Mouse (Mus musculus) erythroid progenitor cell, adult 5-6 weeks (primary cell): ENCODE results near the gene Dkkl1. TPM values are rescaled to one million over a fixed set of nuclear protein-coding genes. Genes with fewer than 3 reads are reported as not detected.

ENCODE experiments used
- total RNA-seq, 2 experiments: library from RNA; stranded (forward) in 1 of 2; stranded (reverse) in 1 of 2; fragments of 150-400 nt in 1 of 2; fragments of 186-747, 209-891 nt in 1 of 2; gene quantifications; 2 replicates each; pipeline versions ENCODE4 v1.2.3 to v1.2.4; 2015 to 2017; ENCODE audit warnings: low replicate concordance in 2 of 2

Dkkl1 gene
- total RNA-seq, 2 experiments from 2014 or later: 6.3 TPM; not detected in 1

Other genes starting within 250 kb of the Dkkl1 start
Only the 30 nearest of the 36 such genes appear.
- gene Bcl2l12, start 213.4 kb downstream of the Dkkl1 start, total RNA-seq (2015; ENCODE audit: low replicate concordance): 6.3 and 10.1 TPM in 2 replicates
- gene Bcl2l12, start 213.4 kb downstream of the Dkkl1 start, total RNA-seq (2017; ENCODE audit: low replicate concordance): 3.6 and 8.7 TPM in 2 replicates
- gene Scaf1, start 195.8 kb downstream of the Dkkl1 start, total RNA-seq (2015; ENCODE audit: low replicate concordance): 20.9 and 30.2 TPM in 2 replicates
- 15.8 and 31.6 TPM in 2 replicates for gene Scaf1, start 195.8 kb downstream of the Dkkl1 start, total RNA-seq (2017; ENCODE audit: low replicate concordance)
- 15.9 and 24.1 TPM in 2 replicates for gene Rras, start 194.2 kb downstream of the Dkkl1 start, total RNA-seq (2015; ENCODE audit: low replicate concordance)
- 0.90 TPM in 1 of 2 replicates, not detected in the other for gene Rras, start 194.2 kb downstream of the Dkkl1 start, total RNA-seq (2017; ENCODE audit: low replicate concordance)
- gene Prr12, start 159.3 kb downstream of the Dkkl1 start, total RNA-seq (2015; ENCODE audit: low replicate concordance): 3.6 and 6.7 TPM in 2 replicates
- 0.13 and 0.23 TPM in 2 replicates for gene Prr12, start 159.3 kb downstream of the Dkkl1 start, total RNA-seq (2017; ENCODE audit: low replicate concordance)
- 24.5 and 30.6 TPM in 2 replicates for gene Nosip, start 149.7 kb downstream of the Dkkl1 start, total RNA-seq (2015; ENCODE audit: low replicate concordance)
- 32.7 and 54.0 TPM in 2 replicates for gene Nosip, start 149.7 kb downstream of the Dkkl1 start, total RNA-seq (2017; ENCODE audit: low replicate concordance)
- 2.9 and 8.8 TPM in 2 replicates for gene Prrg2, start 149.5 kb downstream of the Dkkl1 start, total RNA-seq (2015; ENCODE audit: low replicate concordance)
- 0.91 and 6.8 TPM in 2 replicates for gene Prrg2, start 149.5 kb downstream of the Dkkl1 start, total RNA-seq (2017; ENCODE audit: low replicate concordance)
- gene Rcn3, start 119.9 kb downstream of the Dkkl1 start, total RNA-seq (2015; ENCODE audit: low replicate concordance): 1.1 and 8.8 TPM in 2 replicates
- 1.9 and 4.0 TPM in 2 replicates for gene Rcn3, start 119.9 kb downstream of the Dkkl1 start, total RNA-seq (2017; ENCODE audit: low replicate concordance)
- 10.5 TPM in 2 replicates for gene Fcgrt, start 108.3 kb downstream of the Dkkl1 start, total RNA-seq (2015; ENCODE audit: low replicate concordance)
- gene Fcgrt, start 108.3 kb downstream of the Dkkl1 start, total RNA-seq (2017; ENCODE audit: low replicate concordance): 8.3 and 9.7 TPM in 2 replicates
- 694 and 736 TPM in 2 replicates for gene Rps11, start 87.7 kb downstream of the Dkkl1 start, total RNA-seq (2015; ENCODE audit: low replicate concordance)
- 189 and 313 TPM in 2 replicates for gene Rps11, start 87.7 kb downstream of the Dkkl1 start, total RNA-seq (2017; ENCODE audit: low replicate concordance)
- 918 and 1,040 TPM in 2 replicates for gene Rpl13a, start 83.4 kb downstream of the Dkkl1 start, total RNA-seq (2015; ENCODE audit: low replicate concordance)
- gene Rpl13a, start 83.4 kb downstream of the Dkkl1 start, total RNA-seq (2017; ENCODE audit: low replicate concordance): 765 and 800 TPM in 2 replicates
- not detected in 2 replicates for gene Gm45713, start 75.9 kb downstream of the Dkkl1 start, total RNA-seq (2015; ENCODE audit: low replicate concordance)
- gene Gm45713, start 75.9 kb downstream of the Dkkl1 start, total RNA-seq (2017; ENCODE audit: low replicate concordance): 0.98 and 2.3 TPM in 2 replicates
- 3.6 and 17.2 TPM in 2 replicates for gene Flt3l, start 75.7 kb downstream of the Dkkl1 start, total RNA-seq (2015; ENCODE audit: low replicate concordance)
- 0.23 and 4.5 TPM in 2 replicates for gene Flt3l, start 75.7 kb downstream of the Dkkl1 start, total RNA-seq (2017; ENCODE audit: low replicate concordance)
- gene Pih1d1, start 57.8 kb downstream of the Dkkl1 start, total RNA-seq (2015; ENCODE audit: low replicate concordance): 58.7 and 96.4 TPM in 2 replicates
- gene Pih1d1, start 57.8 kb downstream of the Dkkl1 start, total RNA-seq (2017; ENCODE audit: low replicate concordance): 6.8 and 8.7 TPM in 2 replicates
- 24.5 and 29.3 TPM in 2 replicates for gene Aldh16a1, start 57.6 kb downstream of the Dkkl1 start, total RNA-seq (2015; ENCODE audit: low replicate concordance)
- gene Aldh16a1, start 57.6 kb downstream of the Dkkl1 start, total RNA-seq (2017; ENCODE audit: low replicate concordance): 12.4 and 14.1 TPM in 2 replicates
- gene Slc17a7, start 48.2 kb downstream of the Dkkl1 start, total RNA-seq (2015; ENCODE audit: low replicate concordance): not detected in 2 replicates
- gene Slc17a7, start 48.2 kb downstream of the Dkkl1 start, total RNA-seq (2017; ENCODE audit: low replicate concordance): not detected in 2 replicates
- not detected in 2 replicates for gene Gfy, start 32.6 kb downstream of the Dkkl1 start, total RNA-seq (2015; ENCODE audit: low replicate concordance)
- gene Gfy, start 32.6 kb downstream of the Dkkl1 start, total RNA-seq (2017; ENCODE audit: low replicate concordance): not detected in 2 replicates
- not detected in 2 replicates for gene Pth2, start 31.2 kb downstream of the Dkkl1 start, total RNA-seq (2015; ENCODE audit: low replicate concordance)
- not detected in 2 replicates for gene Pth2, start 31.2 kb downstream of the Dkkl1 start, total RNA-seq (2017; ENCODE audit: low replicate concordance)
- gene Ccdc155, start 7.3 kb downstream of the Dkkl1 start, total RNA-seq (2015; ENCODE audit: low replicate concordance): not detected in 2 replicates
- not detected in 2 replicates for gene Ccdc155, start 7.3 kb downstream of the Dkkl1 start, total RNA-seq (2017; ENCODE audit: low replicate concordance)
- not detected in 2 replicates for gene Tead2, start 3.6 kb upstream of the Dkkl1 start, total RNA-seq (2015; ENCODE audit: low replicate concordance)
- gene Tead2, start 3.6 kb upstream of the Dkkl1 start, total RNA-seq (2017; ENCODE audit: low replicate concordance): not detected in 2 replicates
- gene Cd37, start 27.0 kb upstream of the Dkkl1 start, total RNA-seq (2015; ENCODE audit: low replicate concordance): 82.2 and 86.1 TPM in 2 replicates
- 21.1 and 54.8 TPM in 2 replicates for gene Cd37, start 27.0 kb upstream of the Dkkl1 start, total RNA-seq (2017; ENCODE audit: low replicate concordance)
- gene Slc6a16, start 28.9 kb upstream of the Dkkl1 start, total RNA-seq (2015; ENCODE audit: low replicate concordance): not detected in 2 replicates
- not detected in 2 replicates for gene Slc6a16, start 28.9 kb upstream of the Dkkl1 start, total RNA-seq (2017; ENCODE audit: low replicate concordance)
- not detected in 2 replicates for gene Slc6a21, start 65.4 kb upstream of the Dkkl1 start, total RNA-seq (2015; ENCODE audit: low replicate concordance)
- gene Slc6a21, start 65.4 kb upstream of the Dkkl1 start, total RNA-seq (2017; ENCODE audit: low replicate concordance): not detected in 2 replicates
- gene Trpm4, start 121.6 kb upstream of the Dkkl1 start, total RNA-seq (2015; ENCODE audit: low replicate concordance): not detected in 2 replicates
- gene Trpm4, start 121.6 kb upstream of the Dkkl1 start, total RNA-seq (2017; ENCODE audit: low replicate concordance): not detected in 2 replicates
- not detected in 2 replicates for gene Hrc, start 123.1 kb upstream of the Dkkl1 start, total RNA-seq (2015; ENCODE audit: low replicate concordance)
- not detected in 2 replicates for gene Hrc, start 123.1 kb upstream of the Dkkl1 start, total RNA-seq (2017; ENCODE audit: low replicate concordance)
- gene Ppfia3, start 154.9 kb upstream of the Dkkl1 start, total RNA-seq (2015; ENCODE audit: low replicate concordance): not detected in 2 replicates
- gene Ppfia3, start 154.9 kb upstream of the Dkkl1 start, total RNA-seq (2017; ENCODE audit: low replicate concordance): not detected in 2 replicates
- not detected in 2 replicates for gene Lin7b, start 158.4 kb upstream of the Dkkl1 start, total RNA-seq (2015; ENCODE audit: low replicate concordance)
- gene Lin7b, start 158.4 kb upstream of the Dkkl1 start, total RNA-seq (2017; ENCODE audit: low replicate concordance): not detected in 2 replicates
- gene Snrnp70, start 183.6 kb upstream of the Dkkl1 start, total RNA-seq (2015; ENCODE audit: low replicate concordance): 143 and 194 TPM in 2 replicates
- 312 and 348 TPM in 2 replicates for gene Snrnp70, start 183.6 kb upstream of the Dkkl1 start, total RNA-seq (2017; ENCODE audit: low replicate concordance)
- not detected in 2 replicates for gene Kcna7, start 193.5 kb upstream of the Dkkl1 start, total RNA-seq (2015; ENCODE audit: low replicate concordance)
- gene Kcna7, start 193.5 kb upstream of the Dkkl1 start, total RNA-seq (2017; ENCODE audit: low replicate concordance): not detected in 2 replicates
- gene Ntf5, start 201.5 kb upstream of the Dkkl1 start, total RNA-seq (2015; ENCODE audit: low replicate concordance): not detected in 2 replicates
- gene Ntf5, start 201.5 kb upstream of the Dkkl1 start, total RNA-seq (2017; ENCODE audit: low replicate concordance): not detected in 2 replicates
- not detected in 2 replicates for gene Lhb, start 208.7 kb upstream of the Dkkl1 start, total RNA-seq (2015; ENCODE audit: low replicate concordance)
- not detected in 2 replicates for gene Lhb, start 208.7 kb upstream of the Dkkl1 start, total RNA-seq (2017; ENCODE audit: low replicate concordance)